Mouse (Mus musculus): ENCODE measurements around the gene Enox2.

- TF ChIP-seq CTCF (IDR thresholded peaks at IDR 0.05) (peak; percentile 70), POLR2A (IDR thresholded peaks at IDR 0.05; ENCODE audit: insufficient read depth, low read depth, low read length) (no peak)
Observed at GRCm38 (mm10) chrX:49309496-49309895, 21.4 kb upstream of the Enox2 start.
